Mouse (Mus musculus) megakaryocyte, embryonic 14.5 days (primary cell): ENCODE results near the gene Ear14.

Experiments used
- FLI1 ChIP-seq: IDR thresholded peaks from 2 replicates; pipeline ENCODE4 v1.6.1; 2012; ENCODE audit warnings: low read length, inconsistent platforms, mixed read lengths
- GATA1 ChIP-seq: IDR thresholded peaks from 3 replicates; pipeline ENCODE4 v1.6.1; 2012; ENCODE audit warnings: mixed read lengths, low read length, inconsistent platforms, borderline replicate concordance

- TF ChIP-seq GATA1 (no peak), FLI1 (no peak)
These were observed 37.8 kb upstream of the Ear14 start for GRCm38 (mm10) chr14:51165435-51165834.
